ENCODE assay signal across 9 mouse cellular contexts in genomic region chr11:98721458-98722226, GRCm38 (mm10). TPM values are rescaled to one million over a fixed set of nuclear protein-coding genes. Genes with fewer than 3 reads are reported as not detected.
DNase-seq lines count a peak whose midpoint lies in the region; ATAC-seq and TF ChIP-seq lines count a peak whose summit lies in the region.
"Had no signal": no experiment of that assay in that cellular context is flagged by ENCODE, and none has a peak within 500 bp of the region (broad histone marks: within the 10 kb centered on the region; RNA-seq: fewer than 3 reads in every experiment).

No protein-coding gene starts in this region.

- 0 out of 2 replicates have a peak overlapping the region, but pooled peaks have one; percentile 18 for H3K9ac ChIP-seq in heart, postnatal 0 days (replicated peaks; ENCODE audit: low read depth, low read length)
- H3K9ac ChIP-seq: embryonic facial prominence, embryonic 12.5 days had no signal

- H3K27ac ChIP-seq in heart, postnatal 0 days (ENCODE audit: low read depth), result peak overlapping the region; percentile 90
- H3K27ac ChIP-seq: embryonic facial prominence, embryonic 12.5 days had no signal

- peak; percentile 90 for ATAC-seq in heart, postnatal 0 days (ENCODE audit: insufficient read depth, low read depth)

- TF ChIP-seq CTCF in heart, postnatal 0 days (IDR thresholded peaks at IDR 0.05; ENCODE audit: low read depth), result peak; percentile 63

- no peaks in the 10 kb centered on the region for H3K9me3 ChIP-seq in heart, postnatal 0 days (replicated peaks; ENCODE audit: control insufficient read depth, low read length)
- H3K9me3 ChIP-seq: embryonic facial prominence, embryonic 12.5 days had no signal

- no peak overlapping the region for H3K4me3 ChIP-seq in heart, postnatal 0 days (ENCODE audit: low read depth, low read length)
- H3K4me3 ChIP-seq: embryonic facial prominence, embryonic 12.5 days had no signal

- no peak overlapping the region for H3K4me2 ChIP-seq in heart, postnatal 0 days (ENCODE audit: low read depth, low read length)
- H3K4me2 ChIP-seq: embryonic facial prominence, embryonic 12.5 days had no signal

- peaks cover 17% of the 10 kb centered on the region; the same call in 1 of the 2 replicates for H3K4me1 ChIP-seq in heart, postnatal 0 days (ENCODE audit: control insufficient read depth, insufficient read depth)

- 31% methylated on average over 24 of the region's 24 CpGs for WGBS in heart, postnatal 0 days

- peak; percentile 86 for TF ChIP-seq EP300 in heart, postnatal 0 days (IDR thresholded peaks at IDR 0.05; ENCODE audit: low read depth)

- peak; percentile 55 to 79 for DNase-seq in adrenal gland, adult (ENCODE audit: inconsistent age in 2 of 2, low spot score in 1 of 2)
- no peak for DNase-seq in adrenal gland, postnatal 4 days (ENCODE audit: low spot score in 2 of 2)
- DNase-seq in urinary bladder, postnatal 14 days (ENCODE audit: low spot score), result peak; percentile 67
- DNase-seq in urinary bladder, postnatal 10 days (ENCODE audit: low spot score), result no peak
- peak; percentile 95 for DNase-seq in heart, postnatal 0 days (ENCODE audit: low spot score)
- DNase-seq in left cerebral cortex, postnatal 10 days (ENCODE audit: extremely low spot score in 1 of 2, low spot score in 2 of 2), result peak; percentile 64 to 67
- peak; percentile 33 for DNase-seq in right cerebral cortex, postnatal 25 days
- no peak for DNase-seq in spleen, adult 12 weeks (ENCODE audit: low spot score)

- intact Hi-C loops in left cerebral cortex, postnatal 10 days (cut with DNase I), result no loop called here

- peaks cover 7% of the 10 kb centered on the region; the same call in 1 of the 2 replicates for H3K36me3 ChIP-seq in heart, postnatal 0 days (replicated peaks; ENCODE audit: control insufficient read depth, insufficient read depth, low read length)

- H3K27me3 ChIP-seq in heart, postnatal 0 days (ENCODE audit: control insufficient read depth, insufficient read depth, low read length), result no peaks in the 10 kb centered on the region
- H3K27me3 ChIP-seq: embryonic facial prominence, embryonic 12.5 days had no signal

RNA-seq across cellular contexts. Expression of gene Med24, which starts 7.6 kb away (rescaled TPM):
- 10 to 100 TPM; 75.7 to 84.8 TPM for total RNA-seq in adrenal gland, postnatal 4 days (2021)
- total RNA-seq in heart, postnatal 0 days (2014; rRNA removed; ENCODE audit: low replicate concordance), result 39.9 and 48.0 TPM in 2 replicates
- 21.9 and 23.3 TPM in 2 replicates for polyA plus RNA-seq in heart, postnatal 0 days (2015; fragmentation: Nextera tagmentation; extraction: Ambion mirVana)
- total RNA-seq in left cerebral cortex, postnatal 10 days (2021), result 100 to 1,000 TPM in 1 of 2 experiments, 10 to 100 TPM in 1; 91.7 to 102 TPM

RNA-seq across cellular contexts. Expression of gene Thra, which starts 18.8 kb away (rescaled TPM):
- total RNA-seq in adrenal gland, postnatal 4 days (2021), result 100 to 1,000 TPM; 181 to 195 TPM
- 188 and 234 TPM in 2 replicates for total RNA-seq in heart, postnatal 0 days (2014; rRNA removed; ENCODE audit: low replicate concordance)
- polyA plus RNA-seq in heart, postnatal 0 days (2015; fragmentation: Nextera tagmentation; extraction: Ambion mirVana), result 40.8 and 44.0 TPM in 2 replicates
- total RNA-seq in left cerebral cortex, postnatal 10 days (2021), result 1,000 to 10,000 TPM; 1,115 to 1,123 TPM

RNA-seq across cellular contexts. Expression of gene Csf3, which starts 20.6 kb away (rescaled TPM):
- total RNA-seq in adrenal gland, postnatal 4 days (2021), result not detected
- 0.23 TPM in 1 of 2 replicates, not detected in the other for total RNA-seq in heart, postnatal 0 days (2014; rRNA removed; ENCODE audit: low replicate concordance)
- not detected in 2 replicates for polyA plus RNA-seq in heart, postnatal 0 days (2015; fragmentation: Nextera tagmentation; extraction: Ambion mirVana)
- not detected for total RNA-seq in left cerebral cortex, postnatal 10 days (2021)
- polyA plus RNA-seq: embryonic facial prominence, embryonic 12.5 days had no signal

RNA-seq across cellular contexts. Expression of gene Psmd3, which starts 39.3 kb away (rescaled TPM):
- 100 to 1,000 TPM; 137 to 147 TPM for total RNA-seq in adrenal gland, postnatal 4 days (2021)
- 96.4 and 130 TPM in 2 replicates for total RNA-seq in heart, postnatal 0 days (2014; rRNA removed; ENCODE audit: low replicate concordance)
- polyA plus RNA-seq in heart, postnatal 0 days (2015; fragmentation: Nextera tagmentation; extraction: Ambion mirVana), result 134 and 147 TPM in 2 replicates
- 100 to 1,000 TPM; 136 to 138 TPM for total RNA-seq in left cerebral cortex, postnatal 10 days (2021)

RNA-seq across cellular contexts. Expression of gene Nr1d1, which starts 53.5 kb away (rescaled TPM):
- total RNA-seq in adrenal gland, postnatal 4 days (2021), result 100 to 1,000 TPM; 104 to 115 TPM
- total RNA-seq in heart, postnatal 0 days (2014; rRNA removed; ENCODE audit: low replicate concordance), result 21.0 and 24.3 TPM in 2 replicates
- polyA plus RNA-seq in heart, postnatal 0 days (2015; fragmentation: Nextera tagmentation; extraction: Ambion mirVana), result 10.2 and 10.7 TPM in 2 replicates
- total RNA-seq in left cerebral cortex, postnatal 10 days (2021), result 10 to 100 TPM; 63.3 to 70.5 TPM

Comparison
In these comparisons a context has a peak if more than half of its experiments do, and no peak if none do; other contexts are left out.
1. DNase-seq: peak in adrenal gland, adult (2 of 2), urinary bladder, postnatal 14 days (single experiment), heart, postnatal 0 days (single experiment), left cerebral cortex, postnatal 10 days (2 of 2) and right cerebral cortex, postnatal 25 days (single experiment); none in adrenal gland, postnatal 4 days (0 of 2), urinary bladder, postnatal 10 days (single experiment) and spleen, adult 12 weeks (single experiment).